Mouse (Mus musculus): ENCODE measurements around the gene Slc22a22.

DNA sequence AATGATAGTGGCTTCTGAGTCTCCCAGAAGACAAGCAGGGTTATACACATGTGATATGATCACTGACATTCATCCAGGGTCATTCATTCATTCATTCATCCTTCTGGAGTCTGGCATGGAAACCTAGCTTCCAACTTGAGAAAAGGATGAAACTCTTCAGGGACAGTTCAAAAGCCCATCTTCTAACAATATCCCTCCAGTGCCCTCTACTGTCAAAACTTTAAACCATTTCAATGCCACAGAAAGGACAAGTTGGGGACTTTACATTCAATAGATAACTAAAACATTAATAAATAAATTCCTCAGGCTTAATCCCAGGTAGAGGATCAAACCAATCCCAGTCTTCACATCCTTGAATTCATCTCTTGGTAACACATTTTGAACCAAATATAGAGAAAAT is 247.0 kb downstream of the Slc22a22 start:
- TF ChIP-seq POLR2A (IDR thresholded peaks at IDR 0.05; ENCODE audit: insufficient read depth, low read depth, low read length) (no peak), CTCF (IDR thresholded peaks at IDR 0.05; ENCODE audit: insufficient read depth, low read depth, low read length) (no peak)

All from olfactory bulb, adult 2 months (tissue).